Mouse (Mus musculus): ENCODE measurements around the gene Mapre3.
A peak's percentile ranks its signal among the peaks of the same experiment; 100 is the strongest.

The Mapre3 gene

GRCm38 (mm10) chr5:30887331-30887761 lies 72.9 kb downstream of the Mapre3 start:
- DNase-seq, result peak; percentile 78 to 81

- peak; percentile 87 to 92 for DNase-seq
Measured at GRCm38 (mm10) chr5:30887858-30888336, 73.5 kb downstream of the Mapre3 start.

- peak; percentile 87 to 91 for DNase-seq
Measured at GRCm38 (mm10) chr5:30888337-30889087, 74.1 kb downstream of the Mapre3 start, which contains the start of gene Agbl5. Gene Agbl5 (plus strand): TSS chr5:30888694.

GRCm38 (mm10) chr5:30889088-30889754 lies 74.8 kb downstream of the Mapre3 start:
- peak in 1 of 2 experiments; percentile 57 for DNase-seq

GRCm38 (mm10) chr5:30890375-30890774 lies 75.9 kb downstream of the Mapre3 start:
- no peak for DNase-seq

GRCm38 (mm10) chr5:30901860-30902259 lies 87.4 kb downstream of the Mapre3 start:
- DNase-seq, result no peak

- peak; percentile 93 to 95 for DNase-seq
Measured at GRCm38 (mm10) chr5:30907413-30908059, 93.1 kb downstream of the Mapre3 start, which contains the start of gene Ost4. Gene Ost4 (minus strand): TSS chr5:30907788.

GRCm38 (mm10) chr5:30908426-30909299 lies 94.2 kb downstream of the Mapre3 start:
- no peak for DNase-seq

GRCm38 (mm10) chr5:30909300-30909659 lies 94.8 kb downstream of the Mapre3 start:
- DNase-seq, result no peak

- no peak for DNase-seq
Measured at GRCm38 (mm10) chr5:30909863-30910262, 95.4 kb downstream of the Mapre3 start.

GRCm38 (mm10) chr5:30910481-30910880 lies 96.0 kb downstream of the Mapre3 start:
- DNase-seq, result no peak

GRCm38 (mm10) chr5:30912156-30912555 lies 97.7 kb downstream of the Mapre3 start:
- DNase-seq, result no peak

GRCm38 (mm10) chr5:30913060-30913841 lies 98.8 kb downstream of the Mapre3 start, which contains the start of gene Emilin1:
Gene Emilin1 (plus strand): TSS chr5:30913402.
- no peak for DNase-seq

- DNase-seq, result no peak
Measured at GRCm38 (mm10) chr5:30914101-30914635, 99.7 kb downstream of the Mapre3 start.

GRCm38 (mm10) chr5:30914849-30915248 lies 100.4 kb downstream of the Mapre3 start:
- no peak for DNase-seq

- DNase-seq, result no peak
Measured at GRCm38 (mm10) chr5:30915456-30915855, 101.0 kb downstream of the Mapre3 start.
